1 mouse cellular context compared by ENCODE assay signal in genomic region chr8:83972150-83973120, GRCm38 (mm10).
TF ChIP-seq lines count a peak whose summit lies in the region.

Gene Prkaca, plus strand, starts transcription at chr8:83972993.

TF ChIP-seq in CH12.LX, 34 proteins besides CTCF, POLR2A, EP300 and RAD21 (continued from another document):
- peak; percentile 51; the same call in 1 of the 2 replicates for TF ChIP-seq MAZ (IDR thresholded peaks at IDR 0.05; ENCODE audit: low read depth, low read length)
- TF ChIP-seq USF2 (conservative IDR thresholded peaks at IDR 0.05; ENCODE audit: low read depth, low read length) = no peak
- TF ChIP-seq ZC3H11A (IDR thresholded peaks at IDR 0.05; ENCODE audit: low read depth, low read length) = no peak
- TF ChIP-seq RCOR1 (conservative IDR thresholded peaks at IDR 0.05; ENCODE audit: low read depth, low read length) = no peak
- no peak for TF ChIP-seq MEF2A (IDR thresholded peaks at IDR 0.05; ENCODE audit: borderline replicate concordance, low read depth, low read length)
- 0 out of 2 replicates have a peak, but pooled peaks have one; percentile 12 for TF ChIP-seq TCF12 (IDR thresholded peaks at IDR 0.05; ENCODE audit: low read depth, low read length)
- TF ChIP-seq ZKSCAN1 (IDR thresholded peaks at IDR 0.05; ENCODE audit: borderline replicate concordance, low read depth, low read length) = no peak
- peak; percentile 96 for TF ChIP-seq CHD2 (IDR thresholded peaks at IDR 0.05; ENCODE audit: low read length)
- no peak for TF ChIP-seq JUN (IDR thresholded peaks at IDR 0.05; ENCODE audit: insufficient read depth, low read depth, low read length)
- 0 out of 2 replicates have a peak, but pooled peaks have one; percentile 51 for TF ChIP-seq NRF1 (IDR thresholded peaks at IDR 0.05; ENCODE audit: low read depth, low read length)
- no peak for TF ChIP-seq POLR2AphosphoS2 (IDR thresholded peaks at IDR 0.05; ENCODE audit: low read depth, low read length)
